Mouse (Mus musculus) left cerebral cortex, postnatal 36 days (tissue): ENCODE measurements around the gene Phactr1. TPM values are rescaled to one million over a fixed set of nuclear protein-coding genes. Genes with fewer than 3 reads are reported as not detected.

Experiments
- DNase-seq, 2 experiments: peaks; one replicate each; pipeline ENCODE4 v3.0.0; 2021 to 2022; ENCODE audit warnings: low spot score in 2 of 2, mixed read lengths in 1 of 2
- intact Hi-C: fragments of 180-260 bp; cut with DNase I; formaldehyde crosslinking; loops from one replicate; pipeline ENCODE4 v1.15.1; 2025
- total RNA-seq, 2 experiments: library from RNA; stranded (reverse); gene quantifications; 2 replicates each; pipeline ENCODE4 v1.2.3; 2021

Gene Phactr1
- total RNA-seq, 2 experiments from 2014 or later = 499 to 557 TPM

- no peak for DNase-seq
- intact Hi-C loops = no loop called here
Measured at GRCm38 (mm10) chr13:42992306-42992705, 311.9 kb downstream of the Phactr1 start.

- DNase-seq = no peak
- intact Hi-C loops = no loop called here
Measured at GRCm38 (mm10) chr13:42994276-42994675, 313.9 kb downstream of the Phactr1 start.

GRCm38 (mm10) chr13:42996188-42996587 lies 315.8 kb downstream of the Phactr1 start:
- no peak for DNase-seq

GRCm38 (mm10) chr13:42999287-42999686 lies 318.9 kb downstream of the Phactr1 start:
- intact Hi-C loops = no loop called here

More at GRCm38 (mm10) chr13:42996188-42996587, 315.8 kb downstream of the Phactr1 start:
- intact Hi-C loops = no loop called here

GRCm38 (mm10) chr13:43005131-43005579 lies 324.7 kb downstream of the Phactr1 start:
- intact Hi-C loops = no loop called here
- no peak for DNase-seq

More at GRCm38 (mm10) chr13:42999287-42999686, 318.9 kb downstream of the Phactr1 start:
- DNase-seq = no peak

GRCm38 (mm10) chr13:43008466-43008865 lies 328.0 kb downstream of the Phactr1 start:
- intact Hi-C loops = no loop called here
- DNase-seq = no peak

GRCm38 (mm10) chr13:43009596-43009995 lies 329.2 kb downstream of the Phactr1 start:
- DNase-seq = no peak
- intact Hi-C loops = no loop called here

- no peak for DNase-seq
- intact Hi-C loops = no loop called here
Measured at GRCm38 (mm10) chr13:43011516-43011915, 331.1 kb downstream of the Phactr1 start.

GRCm38 (mm10) chr13:43013984-43014383 lies 333.6 kb downstream of the Phactr1 start:
- intact Hi-C loops = no loop called here
- DNase-seq = no peak

GRCm38 (mm10) chr13:43015768-43016167 lies 335.3 kb downstream of the Phactr1 start:
- no peak for DNase-seq
- intact Hi-C loops = no loop called here

GRCm38 (mm10) chr13:43018863-43019262 lies 338.4 kb downstream of the Phactr1 start:
- intact Hi-C loops = no loop called here
- DNase-seq = no peak

GRCm38 (mm10) chr13:43021031-43021430 lies 340.6 kb downstream of the Phactr1 start:
- intact Hi-C loops = no loop called here
- DNase-seq = no peak

- no peak for DNase-seq
- intact Hi-C loops = no loop called here
Measured at GRCm38 (mm10) chr13:43023005-43023404, 342.6 kb downstream of the Phactr1 start.

- intact Hi-C loops = no loop called here
Measured at GRCm38 (mm10) chr13:43027568-43027967, 347.1 kb downstream of the Phactr1 start.

GRCm38 (mm10) chr13:43030222-43030621 lies 349.8 kb downstream of the Phactr1 start:
- no peak for DNase-seq
- intact Hi-C loops = no loop called here

More at GRCm38 (mm10) chr13:43027568-43027967, 347.1 kb downstream of the Phactr1 start:
- DNase-seq = no peak

- intact Hi-C loops = no loop called here
- DNase-seq = no peak
Measured at GRCm38 (mm10) chr13:43032451-43032850, 352.0 kb downstream of the Phactr1 start.

GRCm38 (mm10) chr13:43036510-43036909 lies 356.1 kb downstream of the Phactr1 start:
- no peak for DNase-seq
- intact Hi-C loops = no loop called here

GRCm38 (mm10) chr13:43042766-43043165 lies 362.3 kb downstream of the Phactr1 start:
- intact Hi-C loops = no loop called here
- DNase-seq = no peak

- intact Hi-C loops = no loop called here
- DNase-seq = no peak
Measured at GRCm38 (mm10) chr13:43048553-43048952, 368.1 kb downstream of the Phactr1 start.

GRCm38 (mm10) chr13:43053201-43053600 lies 372.8 kb downstream of the Phactr1 start:
- no peak for DNase-seq

GRCm38 (mm10) chr13:43055136-43055535 lies 374.7 kb downstream of the Phactr1 start:
- intact Hi-C loops = no loop called here
- no peak for DNase-seq

More at GRCm38 (mm10) chr13:43053201-43053600, 372.8 kb downstream of the Phactr1 start:
- intact Hi-C loops = no loop called here

- intact Hi-C loops = no loop called here
- DNase-seq = no peak
Measured at GRCm38 (mm10) chr13:43057104-43057503, 376.7 kb downstream of the Phactr1 start.
